Mouse (Mus musculus): ENCODE results near the gene Zyx. TPM values are rescaled to one million over a fixed set of nuclear protein-coding genes. Genes with fewer than 3 reads are reported as not detected.
A peak's percentile ranks its signal among the peaks of the same experiment; 100 is the strongest.

Gene Zyx
- total and polyA plus RNA-seq, 2 experiments from 2014 or later: 62.7 to 71.7 TPM

DNA sequence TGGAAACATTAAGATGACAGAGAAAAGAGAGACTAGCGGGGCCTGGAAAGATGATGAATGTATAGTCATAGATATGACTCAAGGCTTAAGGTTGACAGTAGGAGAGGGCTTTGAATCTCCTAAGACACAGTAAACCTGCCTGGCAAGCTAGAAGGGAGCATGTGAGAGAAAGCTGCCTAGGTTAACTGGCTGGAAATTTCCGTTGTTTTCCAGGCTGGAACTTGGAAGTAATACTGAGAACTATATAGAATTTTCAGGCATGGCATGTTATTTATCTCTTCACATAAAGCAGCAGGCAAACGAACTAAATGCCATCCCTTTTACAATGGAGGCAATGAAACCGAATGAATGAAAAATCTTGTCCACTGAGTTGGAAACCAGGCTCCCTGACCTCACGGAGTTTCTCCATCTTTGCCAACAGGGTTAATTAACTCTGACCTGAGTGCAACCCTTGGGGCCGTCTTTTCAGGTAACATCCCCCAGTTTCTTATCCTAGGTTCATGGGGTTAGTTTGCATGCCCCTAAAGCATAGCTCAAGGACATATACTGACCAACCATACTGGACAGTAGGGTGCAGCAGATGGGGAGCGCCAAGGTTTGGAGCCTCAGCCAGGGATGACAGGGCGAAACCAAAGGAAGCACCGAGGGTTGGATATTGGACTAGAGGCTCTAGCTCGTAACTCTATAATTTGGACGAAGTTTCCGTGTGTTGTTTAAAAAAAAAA is 987 bp upstream of the Zyx start:
- Histone ChIP-seq H3K4me1 (ENCODE audit: insufficient read depth, low read length) (peaks cover 20% of the 10 kb centered on the region; the same call in 1 of the 2 replicates), H3K27ac (ENCODE audit: low read depth, low read length) (no peak overlapping the region)

GRCm38 (mm10) chr6:42349006-42349425 is 414 bp upstream of the Zyx start:
- peak overlapping the region; percentile 77 for H3K27ac ChIP-seq (ENCODE audit: low read depth, low read length)
- peak overlapping the region; percentile 70 for H3K9ac ChIP-seq (replicated peaks; ENCODE audit: low read length, poor library complexity, severe bottlenecking)
- peaks cover 23% of the 10 kb centered on the region; the same call in 1 of the 2 replicates for H3K4me1 ChIP-seq (ENCODE audit: insufficient read depth, low read length)
- DNase-seq (ENCODE audit: low spot score) (peak; percentile 61), ATAC-seq (ENCODE audit: low FRiP score) (peak; percentile 24)
- WGBS: 2% methylated on average over 11 of the region's 11 CpGs
- no peaks in the 10 kb centered on the region for H3K27me3 ChIP-seq (ENCODE audit: insufficient read depth, low read length)
- peak; percentile 57 for TF ChIP-seq CTCF (IDR thresholded peaks at IDR 0.05)
- no peaks in the 10 kb centered on the region for H3K36me3 ChIP-seq (ENCODE audit: insufficient read depth, low read length)
- H3K4me2 ChIP-seq (ENCODE audit: low read depth, low read length, poor library complexity, severe bottlenecking): peak overlapping the region; percentile 92
- H3K4me3 ChIP-seq (ENCODE audit: low read depth, low read length): peak overlapping the region; percentile 89
- no peaks in the 10 kb centered on the region for H3K9me3 ChIP-seq (ENCODE audit: low read length)

More for the DNA sequence above, 987 bp upstream of the Zyx start:
- H3K36me3 ChIP-seq (ENCODE audit: insufficient read depth, low read length): no peaks in the 10 kb centered on the region
- DNase-seq (ENCODE audit: low spot score): no peak
- no peaks in the 10 kb centered on the region for H3K9me3 ChIP-seq (ENCODE audit: low read length)
- peak overlapping the region; percentile 89; the same call in 1 of the 2 replicates for H3K4me3 ChIP-seq (ENCODE audit: low read depth, low read length)
- no peak for ATAC-seq (ENCODE audit: low FRiP score)
- no peaks in the 10 kb centered on the region for H3K27me3 ChIP-seq (ENCODE audit: insufficient read depth, low read length)
- no peak overlapping the region for H3K9ac ChIP-seq (replicated peaks; ENCODE audit: low read length, poor library complexity, severe bottlenecking)
- peak overlapping the region; percentile 92 for H3K4me2 ChIP-seq (ENCODE audit: low read depth, low read length, poor library complexity, severe bottlenecking)
- no peak for TF ChIP-seq CTCF (IDR thresholded peaks at IDR 0.05)
- 38% methylated on average over 12 of the region's 12 CpGs for WGBS

- peak overlapping the region; percentile 92 for H3K4me2 ChIP-seq (ENCODE audit: low read depth, low read length, poor library complexity, severe bottlenecking)
- H3K27ac ChIP-seq (ENCODE audit: low read depth, low read length): peak overlapping the region; percentile 77
- TF ChIP-seq CTCF (IDR thresholded peaks at IDR 0.05): no peak
- H3K4me3 ChIP-seq (ENCODE audit: low read depth, low read length): peak overlapping the region; percentile 89
- DNase-seq (ENCODE audit: low spot score): peak; percentile 55
- no peaks in the 10 kb centered on the region for H3K36me3 ChIP-seq (ENCODE audit: insufficient read depth, low read length)
- peak; percentile 59 for ATAC-seq (ENCODE audit: low FRiP score)
- no peaks in the 10 kb centered on the region for H3K27me3 ChIP-seq (ENCODE audit: insufficient read depth, low read length)
- no peaks in the 10 kb centered on the region for H3K9me3 ChIP-seq (ENCODE audit: low read length)
- peak overlapping the region; percentile 70 for H3K9ac ChIP-seq (replicated peaks; ENCODE audit: low read length, poor library complexity, severe bottlenecking)
- peaks cover 23% of the 10 kb centered on the region; the same call in 1 of the 2 replicates for H3K4me1 ChIP-seq (ENCODE audit: insufficient read depth, low read length)
- WGBS: 1% methylated on average over 54 of the region's 72 CpGs
Measured at GRCm38 (mm10) chr6:42350021-42350967, 864 bp downstream of the Zyx start.

DNA sequence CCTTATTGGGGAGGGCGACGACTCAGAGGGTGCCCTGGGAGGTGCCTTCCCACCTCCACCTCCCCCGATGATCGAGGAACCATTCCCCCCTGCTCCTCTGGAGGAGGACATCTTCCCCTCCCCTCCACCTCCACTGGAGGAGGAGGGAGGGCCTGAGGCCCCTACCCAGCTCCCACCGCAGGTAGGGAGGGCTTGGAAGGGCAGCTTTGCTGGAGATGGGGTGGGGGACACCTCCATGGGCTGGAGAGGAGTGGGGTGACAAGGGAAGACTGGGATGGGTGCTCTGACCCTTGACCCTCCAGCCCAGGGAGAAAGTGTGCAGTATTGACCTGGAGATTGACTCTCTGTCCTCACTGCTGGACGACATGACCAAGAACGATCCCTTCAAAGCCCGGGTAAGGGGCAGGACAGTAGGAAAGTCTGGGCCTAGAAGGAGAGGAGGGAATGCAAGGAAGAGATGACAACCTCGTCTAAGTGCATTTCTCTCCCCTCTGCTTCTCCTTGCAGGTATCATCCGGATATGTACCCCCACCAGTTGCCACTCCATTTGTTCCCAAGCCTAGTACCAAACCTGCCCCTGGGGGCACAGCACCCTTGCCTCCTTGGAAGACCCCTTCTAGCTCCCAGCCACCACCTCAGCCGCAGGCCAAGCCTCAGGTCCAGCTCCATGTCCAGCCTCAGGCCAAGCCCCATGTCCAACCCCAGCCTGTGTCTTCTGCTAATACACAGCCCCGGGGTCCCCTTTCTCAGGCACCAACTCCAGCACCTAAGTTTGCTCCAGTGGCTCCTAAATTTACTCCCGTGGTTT is 1.7 kb downstream of the Zyx start:
- Histone ChIP-seq H3K9ac (replicated peaks; ENCODE audit: low read length, poor library complexity, severe bottlenecking) (peak overlapping the region; percentile 70), H3K27ac (ENCODE audit: low read depth, low read length) (no peak overlapping the region), H3K9me3 (ENCODE audit: low read length) (no peaks in the 10 kb centered on the region), H3K27me3 (ENCODE audit: insufficient read depth, low read length) (no peaks in the 10 kb centered on the region), H3K36me3 (ENCODE audit: insufficient read depth, low read length) (peaks cover 8% of the 10 kb centered on the region), H3K4me3 (ENCODE audit: low read depth, low read length) (peak overlapping the region; percentile 89), H3K4me1 (ENCODE audit: insufficient read depth, low read length) (peaks cover 23% of the 10 kb centered on the region; the same call in 1 of the 2 replicates), H3K4me2 (ENCODE audit: low read depth, low read length, poor library complexity, severe bottlenecking) (peak overlapping the region; percentile 92)
- ATAC-seq (ENCODE audit: low FRiP score) (no peak), DNase-seq (ENCODE audit: low spot score) (no peak)
- TF ChIP-seq CTCF (IDR thresholded peaks at IDR 0.05): no peak
- WGBS: 57% methylated on average over 9 of the region's 13 CpGs

GRCm38 (mm10) chr6:42351776-42352485 is 2.5 kb downstream of the Zyx start:
- Histone ChIP-seq H3K4me1 (ENCODE audit: insufficient read depth, low read length) (peaks cover 23% of the 10 kb centered on the region; the same call in 1 of the 2 replicates), H3K9ac (replicated peaks; ENCODE audit: low read length, poor library complexity, severe bottlenecking) (no peak overlapping the region), H3K9me3 (ENCODE audit: low read length) (no peaks in the 10 kb centered on the region), H3K4me3 (ENCODE audit: low read depth, low read length) (no peak overlapping the region), H3K27me3 (ENCODE audit: insufficient read depth, low read length) (no peaks in the 10 kb centered on the region), H3K36me3 (ENCODE audit: insufficient read depth, low read length) (peaks cover 12% of the 10 kb centered on the region), H3K4me2 (ENCODE audit: low read depth, low read length, poor library complexity, severe bottlenecking) (peak overlapping the region; percentile 92; the same call in 1 of the 2 replicates), H3K27ac (ENCODE audit: low read depth, low read length) (no peak overlapping the region)
- TF ChIP-seq CTCF (IDR thresholded peaks at IDR 0.05): no peak
- no peak for ATAC-seq (ENCODE audit: low FRiP score)
- no peak for DNase-seq (ENCODE audit: low spot score)
- 86% methylated on average over 7 of the region's 7 CpGs for WGBS
